Mouse (Mus musculus): ENCODE measurements at regions not wholly inside any gene's neighbourhood (a gene's known extent, or its start where the extent isn't known, plus 50 kb on each side); places are given as distances from the start of the nearest gene placed in this dataset.

DNA sequence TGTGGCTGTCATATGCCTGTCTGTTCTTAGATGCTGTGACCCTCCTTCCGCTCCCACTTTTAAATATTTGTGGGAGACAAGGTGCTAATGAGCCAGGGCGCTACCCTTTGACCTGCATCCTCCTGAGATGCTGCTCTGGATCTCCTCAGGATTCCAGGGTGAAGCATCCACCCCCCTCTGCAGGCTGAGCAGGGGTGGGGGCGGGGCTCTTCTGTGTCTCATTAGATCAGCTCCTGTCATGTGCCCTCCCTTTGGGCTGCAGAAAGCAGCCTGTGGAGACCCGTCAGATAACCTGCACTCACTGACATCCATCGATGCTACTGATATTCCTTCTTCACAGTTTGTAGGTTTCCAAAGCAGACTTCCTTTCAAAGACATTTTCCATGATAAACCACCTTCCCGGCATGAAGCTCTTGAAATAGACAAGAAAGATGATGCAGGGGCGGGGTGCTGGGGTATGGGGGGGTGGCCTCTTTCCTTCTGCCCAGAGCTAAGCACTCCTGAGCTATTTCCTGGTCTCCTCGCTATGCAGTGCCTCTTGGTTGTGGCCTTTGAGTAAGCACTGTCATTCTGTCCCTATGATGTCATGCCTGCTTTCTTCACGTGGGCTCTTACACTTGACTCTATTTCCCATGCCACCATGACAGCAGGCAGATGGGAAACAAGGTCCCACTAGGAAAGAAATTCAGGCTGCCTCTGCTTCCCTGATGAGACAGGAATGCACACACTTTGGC is 200.4 kb upstream of the Kazn start:
- TF ChIP-seq EP300 (IDR thresholded peaks at IDR 0.05; ENCODE audit: low read depth) (no peak), CTCF (IDR thresholded peaks at IDR 0.05; ENCODE audit: low read depth) (no peak)

All from liver, embryonic 14.5 days (tissue).